Mouse (Mus musculus): ENCODE data around the gene Nt5c2.

Nt5c2 gene

GRCm38 (mm10) chr19:46848381-46849268 is 166.3 kb downstream of the Nt5c2 start:
- peak; percentile 56 for DNase-seq (ENCODE audit: low spot score in 2 of 2)

GRCm38 (mm10) chr19:46846459-46846858 is 168.5 kb downstream of the Nt5c2 start:
- peak; percentile 37 to 52 for DNase-seq (ENCODE audit: low spot score in 2 of 2)

- no peak for DNase-seq (ENCODE audit: low spot score in 2 of 2)
These were observed 168.9 kb downstream of the Nt5c2 start for GRCm38 (mm10) chr19:46846056-46846455.

- no peak for DNase-seq (ENCODE audit: low spot score in 2 of 2)
These were observed 171.9 kb downstream of the Nt5c2 start for GRCm38 (mm10) chr19:46843030-46843429.

- DNase-seq (ENCODE audit: low spot score in 2 of 2): no peak
These were observed 173.9 kb downstream of the Nt5c2 start for GRCm38 (mm10) chr19:46841016-46841415.

GRCm38 (mm10) chr19:46837290-46838079 is 177.5 kb downstream of the Nt5c2 start:
- no peak for DNase-seq (ENCODE audit: low spot score in 2 of 2)

- DNase-seq (ENCODE audit: low spot score in 2 of 2): no peak
These were observed 178.9 kb downstream of the Nt5c2 start for GRCm38 (mm10) chr19:46836085-46836484.

- DNase-seq (ENCODE audit: low spot score in 2 of 2): no peak
These were observed 179.6 kb downstream of the Nt5c2 start for GRCm38 (mm10) chr19:46835339-46835738.

GRCm38 (mm10) chr19:46834301-46834700 is 180.7 kb downstream of the Nt5c2 start:
- no peak for DNase-seq (ENCODE audit: low spot score in 2 of 2)

Measured in spleen, postnatal 10 days (tissue).